Mouse (Mus musculus): ENCODE measurements around the gene Pbld2.

GRCm38 (mm10) chr10:62990636-62991035, 33.5 kb upstream of the Pbld2 start:
- TF ChIP-seq POLR2A (IDR thresholded peaks at IDR 0.05; ENCODE audit: low read depth, low read length) (no peak), CHD1 (IDR thresholded peaks at IDR 0.05; ENCODE audit: low read depth, low read length) (no peak), MXI1 (IDR thresholded peaks at IDR 0.05; ENCODE audit: low read depth, low read length) (no peak), EP300 (IDR thresholded peaks at IDR 0.05; ENCODE audit: low read length) (no peak), E2F4 (IDR thresholded peaks at IDR 0.05; ENCODE audit: insufficient replicate concordance, low read depth, low read length) (no peak), CTCF (conservative IDR thresholded peaks at IDR 0.05 in 1 of 2, IDR thresholded peaks at IDR 0.05 in 1 of 2; ENCODE audit: low read depth in 2 of 2, low read length in 2 of 2) (no peak), JUN (IDR thresholded peaks at IDR 0.05; ENCODE audit: insufficient read depth, low read depth, low read length) (no peak), NELFE (IDR thresholded peaks at IDR 0.05; ENCODE audit: low read depth, low read length) (no peak), NRF1 (IDR thresholded peaks at IDR 0.05; ENCODE audit: low read depth, low read length) (no peak), MAFK (IDR thresholded peaks at IDR 0.05; ENCODE audit: insufficient replicate concordance, low read length) (no peak)

Data from CH12.LX (cell line).